Mouse (Mus musculus) lung, postnatal 10 days (tissue): ENCODE data around the gene Ccdc93.

Experiments used
- DNase-seq: peaks from one replicate; pipeline ENCODE4 v3.0.0; 2021

Ccdc93 gene

DNA sequence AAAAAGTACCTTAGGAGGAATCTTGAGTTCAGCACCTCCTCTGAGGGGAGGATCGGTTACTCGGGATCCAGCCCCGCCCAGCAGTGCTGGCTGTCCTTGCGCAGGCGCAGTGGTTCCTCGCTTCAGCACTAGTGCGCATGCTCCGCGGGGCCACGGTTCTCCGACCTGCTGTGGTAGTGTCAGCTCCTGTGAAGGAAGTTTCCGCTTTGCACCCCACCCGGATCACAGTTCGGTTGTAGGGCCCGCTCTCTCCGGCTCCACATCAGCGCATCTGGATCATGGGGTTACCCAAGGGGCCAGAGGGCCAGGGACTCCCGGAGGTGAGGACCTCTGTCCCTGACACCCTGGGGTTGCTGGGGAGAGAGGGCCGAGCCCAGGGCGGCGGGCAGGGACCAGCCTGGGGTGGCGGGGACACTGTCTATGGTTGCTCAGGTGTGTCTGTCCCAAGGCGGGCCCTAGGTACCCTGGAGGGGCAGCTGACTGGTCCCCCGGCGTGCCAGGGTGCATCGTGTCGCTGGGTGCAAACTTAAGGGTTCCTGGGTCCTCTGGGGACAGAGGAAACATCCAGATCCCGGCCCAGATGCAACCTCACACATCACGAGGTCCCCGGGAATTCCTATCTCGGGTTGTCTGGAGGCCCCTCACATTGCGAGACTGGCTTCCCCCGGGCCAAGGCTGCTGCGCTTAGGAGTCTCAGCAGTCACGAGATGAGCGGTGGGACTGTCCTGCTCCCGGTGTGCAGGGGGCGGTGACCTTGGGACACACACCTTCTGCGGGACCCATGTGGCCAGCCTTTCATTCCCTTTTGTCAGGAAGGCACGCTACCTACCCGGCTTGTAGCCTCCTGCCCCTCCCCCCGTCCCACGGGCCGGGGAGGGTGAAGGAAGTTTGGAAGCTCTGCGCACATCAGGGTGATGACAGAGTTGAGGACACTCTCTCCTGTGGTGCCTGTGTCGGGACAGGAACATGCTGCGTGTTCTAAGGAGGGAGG is at the start of gene Ccdc93:
Ccdc93 (plus strand) TSS at position 112 of the 991 bp plus-strand sequence.
- peak; percentile 99 for DNase-seq

DNA sequence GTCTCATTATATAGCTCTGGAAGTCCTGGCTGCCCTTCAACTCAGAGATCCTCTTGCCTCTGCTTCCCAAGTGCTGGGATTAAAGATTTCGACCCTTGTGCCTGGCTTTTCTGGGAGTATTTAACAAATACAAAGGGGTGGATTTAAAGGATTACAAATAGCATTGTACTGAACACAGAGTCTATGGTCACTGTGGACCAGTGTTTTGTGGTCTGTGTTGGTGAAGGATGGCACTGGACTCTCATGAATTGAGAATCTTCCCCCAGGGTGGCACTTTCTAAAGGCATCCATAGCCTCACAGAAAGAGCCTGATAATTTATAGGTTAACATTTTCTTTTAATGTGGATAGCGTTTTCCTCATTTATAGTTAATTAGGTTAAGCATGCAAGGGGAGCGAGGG is 49.3 kb upstream of the Ccdc93 start:
- no peak for DNase-seq

- no peak for DNase-seq
These were observed 42.5 kb upstream of the Ccdc93 start for GRCm38 (mm10) chr1:121388312-121388711.

DNA sequence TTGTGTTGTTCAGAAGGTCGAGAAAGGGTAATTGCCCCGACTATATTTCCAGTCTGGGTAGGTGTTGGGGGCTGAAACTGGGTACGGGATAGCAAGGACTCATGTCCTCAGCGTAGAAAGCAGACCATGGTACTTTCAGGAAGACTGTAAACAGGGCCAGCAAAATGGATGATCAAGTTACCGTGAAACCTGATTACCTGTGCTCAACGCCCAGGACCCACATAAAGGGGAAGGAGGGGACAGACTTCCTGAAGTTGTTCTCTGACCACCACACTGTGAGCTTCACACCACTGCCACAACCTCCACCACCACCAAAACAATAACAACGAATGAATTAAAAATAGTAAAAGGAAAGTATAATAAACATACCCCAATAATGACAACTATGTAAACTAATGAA is 42.1 kb upstream of the Ccdc93 start:
- DNase-seq = no peak

DNA sequence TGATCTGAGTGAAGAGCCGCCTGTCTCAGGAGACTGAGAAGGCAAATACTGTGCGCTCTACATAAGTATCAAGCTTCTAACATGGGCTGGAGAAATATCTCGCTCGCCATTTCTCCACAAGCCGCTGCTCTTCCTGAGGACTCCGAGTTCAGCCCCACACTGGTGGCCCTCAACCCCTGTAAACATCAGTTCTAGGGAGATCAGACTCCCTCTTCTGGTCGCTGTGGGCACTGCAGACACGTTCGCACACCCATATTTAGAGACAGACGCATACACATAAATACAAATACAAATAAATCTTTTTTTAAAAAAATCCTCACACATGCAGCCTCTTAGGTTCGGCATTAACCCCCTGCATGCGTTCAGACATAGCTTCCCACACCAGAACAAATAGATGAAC is 41.3 kb upstream of the Ccdc93 start:
- DNase-seq = peak; percentile 9

- no peak for DNase-seq
These were observed 40.8 kb upstream of the Ccdc93 start for GRCm38 (mm10) chr1:121390003-121390402.

DNA sequence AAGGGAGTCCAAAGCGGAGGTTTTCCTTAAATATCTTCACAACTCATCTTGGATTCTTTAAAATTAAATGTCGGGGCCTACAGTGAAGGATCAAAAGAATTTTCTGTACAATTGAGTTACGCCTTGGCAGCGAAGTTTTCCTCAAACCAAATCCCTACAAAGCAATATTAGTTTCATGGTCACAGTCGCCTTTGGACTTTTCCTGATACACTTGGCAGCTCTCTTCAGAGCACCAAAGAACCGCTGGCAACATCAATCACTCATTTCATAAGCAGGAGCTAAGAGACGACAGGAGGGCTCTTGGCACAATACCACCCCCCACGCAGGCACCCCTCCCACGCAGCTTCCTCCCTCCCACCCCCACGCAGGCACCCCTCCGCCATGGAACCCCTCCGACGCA is 40.4 kb upstream of the Ccdc93 start:
- no peak for DNase-seq

GRCm38 (mm10) chr1:121390855-121391254 is 40.0 kb upstream of the Ccdc93 start:
- DNase-seq = no peak

DNA sequence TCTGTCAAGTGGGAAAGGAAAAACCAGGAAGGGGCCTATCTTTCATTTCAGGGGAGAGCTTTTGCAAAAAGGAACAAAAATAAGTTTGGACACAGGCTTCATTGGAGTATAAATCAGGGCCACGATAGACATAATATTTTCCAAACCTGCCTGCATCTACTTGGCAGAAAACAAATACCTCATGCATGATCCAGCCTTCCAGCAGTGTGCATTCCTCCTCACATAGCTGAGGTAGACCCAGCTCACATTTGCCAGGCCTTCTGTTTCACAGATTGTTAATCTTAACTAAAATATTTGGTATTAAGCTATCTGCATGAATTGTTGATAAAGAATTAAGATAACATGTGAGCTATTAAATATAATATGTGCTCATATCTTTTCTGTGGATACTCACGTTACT is 37.7 kb upstream of the Ccdc93 start:
- DNase-seq = no peak

DNA sequence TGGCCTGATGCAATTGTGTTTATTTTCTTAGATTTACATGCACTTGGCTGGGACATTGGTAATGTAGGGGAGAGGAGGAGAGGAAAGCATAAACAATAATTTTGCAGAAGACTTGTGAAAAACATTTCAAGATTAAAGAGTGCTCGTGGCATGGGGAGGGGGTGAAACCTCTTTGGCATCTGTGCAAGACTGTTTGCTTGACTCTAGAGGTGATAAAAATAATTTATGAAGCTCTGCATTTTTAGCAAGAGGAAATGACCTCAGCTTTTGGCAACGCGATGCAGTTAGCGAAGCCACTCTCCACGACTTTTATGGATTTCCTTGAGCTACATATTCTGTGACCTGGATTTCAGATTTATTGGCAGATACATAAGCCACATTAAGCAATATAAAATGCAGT is 36.1 kb upstream of the Ccdc93 start:
- DNase-seq = peak; percentile 38

GRCm38 (mm10) chr1:121396501-121396900 is 34.3 kb upstream of the Ccdc93 start:
- no peak for DNase-seq

- no peak for DNase-seq
These were observed 32.6 kb upstream of the Ccdc93 start for GRCm38 (mm10) chr1:121398231-121398630.

GRCm38 (mm10) chr1:121398986-121399881 is 31.6 kb upstream of the Ccdc93 start:
- DNase-seq = peak; percentile 58

GRCm38 (mm10) chr1:121400243-121400642 is 30.6 kb upstream of the Ccdc93 start:
- DNase-seq = peak; percentile 42

DNA sequence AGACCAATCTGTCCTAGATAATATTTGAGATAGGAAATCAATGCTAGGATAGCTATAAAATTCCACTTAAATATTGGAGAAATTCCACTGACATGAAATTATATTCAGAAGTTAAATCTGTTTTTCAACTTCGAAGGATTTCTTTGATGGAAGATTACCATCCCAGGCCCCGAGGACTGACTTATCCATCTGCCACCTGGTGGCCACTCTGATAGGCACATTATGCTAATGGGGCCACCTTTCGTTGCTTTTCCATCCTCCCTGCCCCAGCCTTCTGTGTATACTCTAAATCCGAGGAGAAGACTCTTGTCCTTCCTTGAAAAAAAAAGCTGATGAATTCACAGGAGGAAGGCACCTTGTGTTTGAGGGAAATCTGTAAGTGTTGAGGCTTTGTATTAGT is 11.8 kb upstream of the Ccdc93 start:
- DNase-seq = peak; percentile 32

- no peak for DNase-seq
These were observed 11.1 kb upstream of the Ccdc93 start for GRCm38 (mm10) chr1:121419569-121420265.

GRCm38 (mm10) chr1:121430183-121430937 is 489 bp upstream of the Ccdc93 start:
- DNase-seq = peak; percentile 14

- DNase-seq = no peak
These were observed 5.1 kb downstream of the Ccdc93 start for GRCm38 (mm10) chr1:121435981-121436380.

DNA sequence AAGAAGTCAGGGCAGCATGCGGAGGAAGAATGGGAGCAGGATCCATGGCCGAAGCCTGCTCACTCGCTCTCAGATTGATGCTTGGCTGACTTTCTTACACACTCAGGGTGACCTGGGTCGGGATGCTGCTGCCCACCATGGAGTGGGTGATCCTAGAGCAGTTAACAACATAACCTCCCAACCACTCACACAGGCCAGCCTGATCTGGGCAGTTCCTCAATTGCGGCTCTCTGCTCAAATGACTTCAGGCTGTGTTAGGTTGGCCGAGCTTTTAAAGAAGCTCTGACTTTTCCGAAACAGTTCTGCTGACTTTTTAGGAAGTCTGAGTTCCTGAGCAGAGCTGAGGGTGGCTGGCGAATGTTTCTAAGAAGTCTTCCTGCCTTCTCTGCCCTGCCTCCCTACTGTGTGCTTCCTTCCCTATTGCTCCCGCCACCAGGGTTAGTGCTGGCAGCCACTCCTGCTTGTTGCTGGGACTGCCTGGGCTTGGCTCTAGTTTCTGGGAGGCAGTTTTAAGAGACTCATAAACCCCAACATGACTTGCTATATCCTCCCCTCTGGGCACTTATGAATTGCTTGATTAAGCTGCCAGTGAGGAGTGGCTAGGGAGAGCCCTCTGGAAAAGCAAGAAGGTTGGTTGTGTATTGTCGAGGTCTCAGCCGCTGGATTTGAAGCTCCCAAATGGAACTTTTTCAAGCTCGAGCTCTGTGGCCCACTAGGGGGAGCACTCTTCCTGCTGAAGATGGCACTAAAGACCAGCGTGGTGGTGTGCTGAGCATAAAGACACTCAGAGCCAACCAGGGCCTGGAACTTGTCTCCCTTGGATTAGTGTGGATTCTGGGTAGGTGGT is 9.9 kb downstream of the Ccdc93 start:
- peak; percentile 65 for DNase-seq

DNA sequence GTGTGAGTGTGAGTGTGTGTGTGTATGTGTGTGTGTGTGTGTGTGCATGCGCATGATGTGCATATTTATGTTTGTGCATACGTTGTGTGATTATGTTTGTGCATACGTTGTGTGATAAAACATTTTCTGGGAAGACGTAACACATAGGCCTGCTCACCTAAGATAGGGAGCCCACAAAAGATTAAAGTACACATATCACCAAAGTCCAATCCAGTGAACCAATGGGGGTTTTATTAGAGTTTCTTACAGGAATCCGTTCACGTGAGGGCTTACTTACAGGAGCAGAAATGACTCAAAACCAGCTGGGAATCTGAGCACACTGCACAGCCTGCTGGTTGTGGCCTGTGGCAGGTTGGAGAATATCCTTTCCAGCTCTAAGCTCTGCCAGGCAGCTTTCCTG is 13.3 kb downstream of the Ccdc93 start:
- DNase-seq = no peak

DNA sequence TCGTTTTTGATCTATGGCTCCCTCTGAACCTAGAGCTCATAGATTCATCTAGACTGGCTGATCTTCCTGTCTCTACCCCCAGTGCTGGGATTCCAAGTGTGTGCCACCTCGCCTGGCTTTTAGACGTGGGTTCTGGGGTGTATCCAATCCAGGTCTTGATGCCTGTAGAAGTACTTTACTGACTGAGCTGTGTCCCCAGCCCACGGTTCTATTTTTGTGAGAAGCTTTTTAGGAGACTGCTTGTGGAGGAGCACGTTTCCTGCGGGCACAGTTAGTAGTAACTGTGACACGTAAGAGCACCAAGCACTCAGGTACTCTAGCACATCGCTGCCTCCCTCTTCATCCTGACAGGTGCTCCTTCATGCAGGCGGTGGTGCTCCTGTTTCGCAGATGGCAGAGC is 16.4 kb downstream of the Ccdc93 start:
- DNase-seq = no peak
